Mouse (Mus musculus) MEL (cell line): ENCODE results near the gene Dot1l.

Source experiments
- CTCF ChIP-seq, 3 experiments: IDR thresholded peaks in 2 of 3; conservative IDR thresholded peaks in 1 of 3; 2 replicates each; pipeline ENCODE4 v1.5.1; 2011 to 2012; ENCODE audit warnings: low read length in 3 of 3, low read depth in 2 of 3, mild to moderate bottlenecking in 2 of 3, improper control_type of control experiment in 1 of 3, inconsistent platforms in 1 of 3, mixed read lengths in 1 of 3, moderate library complexity in 1 of 3; ENCODE audit not compliant: control insufficient read depth in 1 of 3, insufficient read depth in 1 of 3, poor library complexity in 1 of 3, severe bottlenecking in 1 of 3
- GATA1 ChIP-seq: IDR thresholded peaks from 2 replicates; pipeline ENCODE4 v1.6.1; 2011; ENCODE audit warnings: low read depth, low read length, improper control_type of control experiment
- JUND ChIP-seq: IDR thresholded peaks from 2 replicates; pipeline ENCODE4 v1.6.1; 2011; ENCODE audit warnings: low read depth, mild to moderate bottlenecking, improper control_type of control experiment, low read length
- KAT2A ChIP-seq: conservative IDR thresholded peaks from 2 replicates; pipeline ENCODE4 v1.6.1; 2012; ENCODE audit warnings: low read depth, low read length, improper control_type of control experiment, inconsistent platforms
- MYC ChIP-seq: IDR thresholded peaks from 2 replicates; pipeline ENCODE4 v1.6.1; 2011; ENCODE audit warnings: low read depth, mild to moderate bottlenecking, low read length, improper control_type of control experiment, moderate library complexity
- NELFE ChIP-seq: IDR thresholded peaks from 2 replicates; pipeline ENCODE4 v1.6.1; 2011; ENCODE audit warnings: low read depth, low read length, improper control_type of control experiment
- POLR2AphosphoS2 ChIP-seq: IDR thresholded peaks from 2 replicates; pipeline ENCODE4 v1.6.1; 2011; ENCODE audit warnings: low read length, improper control_type of control experiment

GRCm38 (mm10) chr10:80741146-80741545 lies 13.9 kb upstream of the Dot1l start:
- TF ChIP-seq CTCF (IDR thresholded peaks at IDR 0.05 in 2 of 3, conservative IDR thresholded peaks at IDR 0.05 in 1 of 3; ENCODE audit: control insufficient read depth in 1 of 3, insufficient read depth in 1 of 3, low read depth in 2 of 3, low read length in 3 of 3, poor library complexity in 1 of 3, severe bottlenecking in 1 of 3) (no peak), KAT2A (no peak), GATA1 (no peak), POLR2AphosphoS2 (no peak), JUND (no peak), MYC (no peak), NELFE (no peak)
